Mouse (Mus musculus): ENCODE results near the gene Gm21985. TPM values are rescaled to one million over a fixed set of nuclear protein-coding genes. Genes with fewer than 3 reads are reported as not detected.

Gene Gm21985
- total and polyA plus RNA-seq, 2 experiments = not detected

- no peaks in the 10 kb centered on the region for H3K27me3 ChIP-seq (ENCODE audit: control insufficient read depth, insufficient read depth, low read length)
- no peak overlapping the region for H3K9ac ChIP-seq (ENCODE audit: low read depth, low read length)
- no peak overlapping the region for H3K27ac ChIP-seq (replicated peaks; ENCODE audit: insufficient read depth, low read depth, low read length)
- TF ChIP-seq CTCF (IDR thresholded peaks at IDR 0.05; ENCODE audit: low read depth, low read length) = no peak
- no peak for TF ChIP-seq POLR2A (IDR thresholded peaks at IDR 0.05; ENCODE audit: extremely low read depth, insufficient read depth, low read length)
- WGBS = 100% methylated on average over 2 of the region's 2 CpGs
- H3K36me3 ChIP-seq (ENCODE audit: control insufficient read depth, insufficient read depth, low read length) = no peaks in the 10 kb centered on the region
- H3K4me1 ChIP-seq (ENCODE audit: control insufficient read depth, insufficient read depth, low read length) = peaks cover 3% of the 10 kb centered on the region
- H3K79me2 ChIP-seq (ENCODE audit: control insufficient read depth, insufficient read depth, low read length) = peaks cover 3% of the 10 kb centered on the region; the same call in 1 of the 2 replicates
- no peak overlapping the region for H3K4me3 ChIP-seq (ENCODE audit: insufficient read depth, low read depth, low read length)
- no peak for DNase-seq (ENCODE audit: extremely low read depth, low read depth, low spot score)
Measured at GRCm38 (mm10) chr2:112292823-112293222, 26.7 kb downstream of the Gm21985 start.

GRCm38 (mm10) chr2:112296211-112296610 is 30.1 kb downstream of the Gm21985 start:
- TF ChIP-seq CTCF (IDR thresholded peaks at IDR 0.05; ENCODE audit: low read depth, low read length) (no peak), POLR2A (IDR thresholded peaks at IDR 0.05; ENCODE audit: extremely low read depth, insufficient read depth, low read length) (no peak)
- peaks cover 8% of the 10 kb centered on the region for H3K4me1 ChIP-seq (ENCODE audit: control insufficient read depth, insufficient read depth, low read length)
- H3K79me2 ChIP-seq (ENCODE audit: control insufficient read depth, insufficient read depth, low read length) = peaks cover 6% of the 10 kb centered on the region; the same call in 1 of the 2 replicates
- H3K36me3 ChIP-seq (ENCODE audit: control insufficient read depth, insufficient read depth, low read length) = no peaks in the 10 kb centered on the region
- no peaks in the 10 kb centered on the region for H3K27me3 ChIP-seq (ENCODE audit: control insufficient read depth, insufficient read depth, low read length)
- no peak overlapping the region for H3K9ac ChIP-seq (ENCODE audit: low read depth, low read length)
- H3K27ac ChIP-seq (replicated peaks; ENCODE audit: insufficient read depth, low read depth, low read length) = no peak overlapping the region
- H3K4me3 ChIP-seq (ENCODE audit: insufficient read depth, low read depth, low read length) = no peak overlapping the region
- WGBS = 88% methylated on average over 3 of the region's 3 CpGs
- DNase-seq (ENCODE audit: extremely low read depth, low read depth, low spot score) = no peak

- peaks cover 9% of the 10 kb centered on the region; the same call in 1 of the 2 replicates for H3K79me2 ChIP-seq (ENCODE audit: control insufficient read depth, insufficient read depth, low read length)
- no peak overlapping the region for H3K9ac ChIP-seq (ENCODE audit: low read depth, low read length)
- H3K27me3 ChIP-seq (ENCODE audit: control insufficient read depth, insufficient read depth, low read length) = no peaks in the 10 kb centered on the region
- 44% methylated on average over 4 of the region's 4 CpGs for WGBS
- no peaks in the 10 kb centered on the region for H3K36me3 ChIP-seq (ENCODE audit: control insufficient read depth, insufficient read depth, low read length)
- H3K27ac ChIP-seq (replicated peaks; ENCODE audit: insufficient read depth, low read depth, low read length) = no peak overlapping the region
- no peak overlapping the region for H3K4me3 ChIP-seq (ENCODE audit: insufficient read depth, low read depth, low read length)
- H3K4me1 ChIP-seq (ENCODE audit: control insufficient read depth, insufficient read depth, low read length) = peaks cover 8% of the 10 kb centered on the region
- TF ChIP-seq POLR2A (IDR thresholded peaks at IDR 0.05; ENCODE audit: extremely low read depth, insufficient read depth, low read length) (no peak), CTCF (IDR thresholded peaks at IDR 0.05; ENCODE audit: low read depth, low read length) (no peak)
- DNase-seq (ENCODE audit: extremely low read depth, low read depth, low spot score) = peak; percentile 64
Measured at GRCm38 (mm10) chr2:112298221-112298620, 32.1 kb downstream of the Gm21985 start.

GRCm38 (mm10) chr2:112308671-112309070 is 42.6 kb downstream of the Gm21985 start:
- no peak for DNase-seq (ENCODE audit: extremely low read depth, low read depth, low spot score)
- no peaks in the 10 kb centered on the region; the same call in 1 of the 2 replicates for H3K79me2 ChIP-seq (ENCODE audit: control insufficient read depth, insufficient read depth, low read length)
- H3K36me3 ChIP-seq (ENCODE audit: control insufficient read depth, insufficient read depth, low read length) = no peaks in the 10 kb centered on the region
- H3K27me3 ChIP-seq (ENCODE audit: control insufficient read depth, insufficient read depth, low read length) = no peaks in the 10 kb centered on the region
- no peak overlapping the region for H3K9ac ChIP-seq (ENCODE audit: low read depth, low read length)
- TF ChIP-seq POLR2A (IDR thresholded peaks at IDR 0.05; ENCODE audit: extremely low read depth, insufficient read depth, low read length) (no peak), CTCF (IDR thresholded peaks at IDR 0.05; ENCODE audit: low read depth, low read length) (no peak)
- no peak overlapping the region for H3K4me3 ChIP-seq (ENCODE audit: insufficient read depth, low read depth, low read length)
- WGBS = 84% methylated on average over 3 of the region's 3 CpGs
- H3K4me1 ChIP-seq (ENCODE audit: control insufficient read depth, insufficient read depth, low read length) = peaks cover 1% of the 10 kb centered on the region; the same call in 1 of the 2 replicates
- no peak overlapping the region for H3K27ac ChIP-seq (replicated peaks; ENCODE audit: insufficient read depth, low read depth, low read length)

GRCm38 (mm10) chr2:112309161-112309600 is 43.1 kb downstream of the Gm21985 start:
- no peak for DNase-seq (ENCODE audit: extremely low read depth, low read depth, low spot score)
- Histone ChIP-seq H3K9ac (ENCODE audit: low read depth, low read length) (no peak overlapping the region), H3K27ac (replicated peaks; ENCODE audit: insufficient read depth, low read depth, low read length) (no peak overlapping the region), H3K4me3 (ENCODE audit: insufficient read depth, low read depth, low read length) (no peak overlapping the region), H3K79me2 (ENCODE audit: control insufficient read depth, insufficient read depth, low read length) (no peaks in the 10 kb centered on the region; the same call in 1 of the 2 replicates), H3K36me3 (ENCODE audit: control insufficient read depth, insufficient read depth, low read length) (no peaks in the 10 kb centered on the region), H3K27me3 (ENCODE audit: control insufficient read depth, insufficient read depth, low read length) (no peaks in the 10 kb centered on the region), H3K4me1 (ENCODE audit: control insufficient read depth, insufficient read depth, low read length) (peaks cover 1% of the 10 kb centered on the region; the same call in 1 of the 2 replicates)
- WGBS = 70% methylated on average over 10 of the region's 10 CpGs
- TF ChIP-seq CTCF (IDR thresholded peaks at IDR 0.05; ENCODE audit: low read depth, low read length) (no peak), POLR2A (IDR thresholded peaks at IDR 0.05; ENCODE audit: extremely low read depth, insufficient read depth, low read length) (no peak)

- H3K27me3 ChIP-seq (ENCODE audit: control insufficient read depth, insufficient read depth, low read length) = no peaks in the 10 kb centered on the region
- H3K36me3 ChIP-seq (ENCODE audit: control insufficient read depth, insufficient read depth, low read length) = no peaks in the 10 kb centered on the region
- H3K79me2 ChIP-seq (ENCODE audit: control insufficient read depth, insufficient read depth, low read length) = no peaks in the 10 kb centered on the region
- H3K9ac ChIP-seq (ENCODE audit: low read depth, low read length) = no peak overlapping the region
- H3K4me3 ChIP-seq (ENCODE audit: insufficient read depth, low read depth, low read length) = no peak overlapping the region
- TF ChIP-seq CTCF (IDR thresholded peaks at IDR 0.05; ENCODE audit: low read depth, low read length) = no peak
- TF ChIP-seq POLR2A (IDR thresholded peaks at IDR 0.05; ENCODE audit: extremely low read depth, insufficient read depth, low read length) = no peak
- WGBS = 96% methylated on average over 7 of the region's 7 CpGs
- no peak overlapping the region for H3K27ac ChIP-seq (replicated peaks; ENCODE audit: insufficient read depth, low read depth, low read length)
- no peak for DNase-seq (ENCODE audit: extremely low read depth, low read depth, low spot score)
- H3K4me1 ChIP-seq (ENCODE audit: control insufficient read depth, insufficient read depth, low read length) = no peaks in the 10 kb centered on the region
Measured at GRCm38 (mm10) chr2:112315638-112316037, 49.5 kb downstream of the Gm21985 start.
